Mouse (Mus musculus) layer of hippocampus, postnatal 36 days (tissue): ENCODE results near the gene Ctsz. TPM values are rescaled to one million over a fixed set of nuclear protein-coding genes. Genes with fewer than 3 reads are reported as not detected.

Experiments
- DNase-seq, 2 experiments: peaks; one replicate each; pipeline ENCODE4 v3.0.0; 2022
- total RNA-seq, 2 experiments: library from RNA; stranded (reverse); gene quantifications; 2 replicates each; pipeline ENCODE4 v1.2.3; 2021

Ctsz gene
- total RNA-seq, 2 experiments from 2014 or later: 27.5 to 29.7 TPM

DNA sequence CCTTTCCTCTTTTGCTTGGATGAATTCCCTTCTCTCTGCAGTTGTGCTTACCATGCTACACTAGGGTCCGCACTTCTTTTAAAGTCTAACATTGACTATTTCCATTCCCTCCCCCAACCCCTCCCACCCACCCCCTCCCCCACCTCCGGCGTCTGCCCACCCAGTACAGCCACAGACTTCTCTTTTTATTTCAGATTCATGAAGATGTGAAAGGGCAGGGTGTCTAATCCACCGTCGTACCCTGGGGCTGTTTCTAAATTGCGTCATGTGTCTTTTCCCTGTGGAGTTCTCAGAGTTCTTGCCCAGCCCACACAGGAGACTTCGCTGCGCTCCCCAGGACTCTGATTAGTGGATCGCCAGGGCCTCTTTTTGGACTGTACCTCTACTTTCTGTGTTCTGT lies 46.3 kb downstream of the Ctsz start:
- DNase-seq: no peak

DNA sequence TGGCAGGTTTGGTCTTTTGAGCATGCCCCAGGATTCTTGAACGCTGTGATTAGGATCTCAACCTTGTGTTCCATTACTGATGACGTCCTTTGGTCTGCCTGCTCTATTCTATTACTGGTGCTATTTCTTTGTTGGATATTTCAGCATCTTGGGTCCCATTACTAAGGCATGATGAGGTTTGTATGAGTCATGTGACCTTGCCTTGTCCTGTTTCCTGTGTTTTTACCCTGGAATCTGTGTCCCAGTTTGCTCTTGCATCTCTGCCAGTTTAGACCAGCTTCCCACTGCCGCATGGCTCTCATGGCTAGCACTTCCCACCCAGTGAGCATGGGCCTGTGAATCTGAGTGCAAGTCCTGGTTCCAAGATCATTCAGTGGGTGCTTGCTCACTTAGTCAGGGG lies 46.9 kb downstream of the Ctsz start:
- DNase-seq: no peak

DNA sequence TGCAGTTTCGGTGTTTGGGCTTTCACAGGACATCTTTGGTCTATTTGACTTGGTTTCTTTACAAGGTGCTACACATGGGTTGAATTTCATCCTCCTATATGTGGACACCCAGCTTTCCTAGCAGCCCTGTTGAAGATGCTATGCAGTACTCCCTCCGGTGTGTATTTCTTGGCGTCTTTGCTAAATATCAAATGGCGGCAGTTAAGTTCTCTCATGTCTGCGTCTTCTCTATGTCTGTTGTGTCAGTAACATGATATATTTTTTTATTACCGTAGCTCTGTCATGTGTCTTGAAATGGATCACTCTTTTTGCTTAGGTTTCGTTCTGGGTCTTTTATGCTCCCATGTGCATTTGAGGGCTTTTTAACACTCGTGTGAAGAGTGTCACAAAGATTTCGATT lies 57.8 kb downstream of the Ctsz start:
- DNase-seq: no peak

Other genes starting within 250 kb of the Ctsz start
- 1,000 to 10,000 TPM; 1,740 to 1,859 TPM for gene Gnas, start 154.7 kb downstream of the Ctsz start, total RNA-seq
- 1 to 10 TPM; 1.7 to 2.7 TPM for gene Gm20721, start 92.3 kb downstream of the Ctsz start, total RNA-seq
- 10 to 100 TPM; 46.4 to 53.5 TPM for gene Nelfcd, start 23.2 kb downstream of the Ctsz start, total RNA-seq
- not detected for gene Tubb1, start 11.7 kb upstream of the Ctsz start, total RNA-seq
- gene Atp5e, start 25.1 kb upstream of the Ctsz start, total RNA-seq: 100 to 1,000 TPM; 287 to 328 TPM
- 10 to 100 TPM; 40.8 to 43.6 TPM for gene Prelid3b, start 34.0 kb upstream of the Ctsz start, total RNA-seq
- gene Zfp831, start 204.5 kb upstream of the Ctsz start, total RNA-seq: 10 to 100 TPM; 22.1 to 22.7 TPM